Mouse (Mus musculus) gastrocnemius, adult 18-20 months (tissue): ENCODE results near the gene Atp8a2. TPM values are rescaled to one million over a fixed set of nuclear protein-coding genes. Genes with fewer than 3 reads are reported as not detected.
A peak's percentile ranks its signal among the peaks of the same experiment; 100 is the strongest.

ENCODE experiments used
- DNase-seq: peaks from one replicate; pipeline ENCODE4 v3.0.0; 2021; ENCODE audit warnings: low spot score
- total RNA-seq, 2 experiments: library from RNA; stranded (reverse); gene quantifications; 2 replicates each; pipeline ENCODE4 v1.2.3; 2021

Gene Atp8a2
- total RNA-seq, 2 experiments from 2014 or later: 0.64 TPM

DNA sequence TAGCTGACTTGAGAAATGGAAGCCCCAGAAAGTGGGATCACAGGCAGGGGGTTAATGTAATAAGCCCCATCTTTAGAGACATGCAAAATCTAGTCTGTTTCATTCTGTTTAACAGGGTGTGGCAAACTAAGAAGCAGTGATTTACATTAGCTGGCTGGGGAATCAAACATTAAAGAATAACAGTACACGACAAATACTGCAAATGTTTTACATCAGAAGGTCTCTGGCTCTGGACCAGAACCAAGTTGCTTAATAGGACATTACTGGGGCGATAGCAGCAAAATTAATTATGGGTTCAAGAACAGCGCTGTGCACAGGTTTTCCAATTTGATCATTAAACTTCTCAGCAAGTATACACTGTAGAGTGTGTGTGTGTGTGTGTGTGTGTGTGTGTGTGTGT lies 397.5 kb downstream of the Atp8a2 start:
- DNase-seq: no peak

DNA sequence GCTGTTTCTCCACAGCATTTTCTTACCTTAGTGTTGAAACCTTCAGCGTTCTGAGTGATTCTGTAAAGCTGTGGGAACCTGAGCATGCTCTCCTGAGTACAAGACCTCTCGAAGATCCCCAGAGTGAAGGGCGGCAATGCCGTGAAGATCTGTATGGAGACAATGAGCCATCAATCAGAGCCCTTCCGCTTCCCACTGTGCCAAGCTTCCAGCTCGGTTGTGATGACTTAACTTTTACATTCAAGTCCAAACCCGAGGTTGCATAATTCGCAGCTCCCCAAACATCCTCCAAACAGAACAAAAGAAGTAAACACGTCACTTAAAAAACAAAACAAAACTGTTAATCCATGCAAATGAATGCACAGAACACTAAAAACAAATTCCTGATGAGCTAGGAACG lies 403.1 kb downstream of the Atp8a2 start:
- no peak for DNase-seq

DNA sequence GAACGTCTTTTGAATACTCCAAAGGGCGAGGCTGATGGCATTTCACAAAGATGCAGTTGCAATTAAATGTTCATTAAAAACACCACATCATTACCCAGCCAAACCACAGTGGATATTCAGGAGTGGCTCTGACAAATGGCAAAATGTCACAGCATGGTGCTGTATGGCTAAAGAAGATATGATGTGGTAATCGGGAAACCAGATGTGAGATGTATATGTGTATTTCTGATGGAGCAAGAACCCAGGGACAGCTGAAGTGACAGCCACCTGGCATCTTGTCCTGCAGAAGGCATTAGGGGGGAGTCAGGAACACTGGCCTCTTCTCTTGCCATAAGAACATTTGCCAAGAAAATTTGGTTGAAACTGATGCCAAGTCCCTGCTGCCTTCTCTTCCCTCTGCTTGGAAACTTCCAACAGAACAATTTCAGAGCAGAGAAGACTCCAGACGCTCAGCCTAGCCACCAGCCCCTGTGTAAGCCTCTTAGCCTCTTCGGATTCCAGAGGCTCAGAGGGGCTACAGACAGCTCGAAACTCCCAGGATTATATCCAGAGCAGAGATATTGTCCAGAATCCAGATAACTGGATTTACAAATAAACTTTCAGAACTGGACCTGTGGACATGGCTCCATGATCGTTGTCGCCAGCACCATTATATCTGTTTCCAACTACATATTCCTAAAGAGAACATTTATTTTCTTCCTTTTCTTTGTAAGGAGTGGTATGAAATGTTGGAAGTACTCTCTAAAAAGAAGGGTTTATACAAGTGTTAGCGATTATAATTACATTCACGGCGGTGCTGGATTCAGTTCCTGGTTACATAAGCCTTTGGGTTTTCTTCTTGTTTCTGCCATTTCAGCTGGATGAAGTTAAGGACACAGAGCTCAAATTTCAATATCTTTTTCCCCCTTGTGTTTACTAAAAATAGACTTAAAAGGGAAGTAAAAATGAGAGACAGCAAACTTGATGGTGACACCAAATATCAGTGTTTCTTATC lies 413.3 kb downstream of the Atp8a2 start:
- no peak for DNase-seq

DNA sequence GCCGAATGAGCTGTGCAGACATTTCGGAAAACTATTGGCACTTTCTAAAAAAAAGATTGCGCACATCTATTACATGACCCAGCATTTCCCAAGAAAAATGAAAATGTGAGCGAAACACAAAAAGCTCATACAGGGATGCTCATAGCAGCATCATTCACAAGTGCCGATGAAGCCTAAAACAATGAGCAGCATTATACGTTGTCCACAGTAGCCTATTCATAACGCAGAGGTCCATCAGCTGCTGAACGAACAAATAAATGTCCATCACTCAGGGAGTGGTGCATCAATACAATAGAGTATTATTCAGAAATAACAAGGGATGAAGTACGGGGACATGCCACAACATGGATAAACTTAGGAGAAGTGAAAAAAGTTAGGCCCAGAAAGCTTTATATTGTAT lies 416.6 kb downstream of the Atp8a2 start:
- DNase-seq: no peak

DNA sequence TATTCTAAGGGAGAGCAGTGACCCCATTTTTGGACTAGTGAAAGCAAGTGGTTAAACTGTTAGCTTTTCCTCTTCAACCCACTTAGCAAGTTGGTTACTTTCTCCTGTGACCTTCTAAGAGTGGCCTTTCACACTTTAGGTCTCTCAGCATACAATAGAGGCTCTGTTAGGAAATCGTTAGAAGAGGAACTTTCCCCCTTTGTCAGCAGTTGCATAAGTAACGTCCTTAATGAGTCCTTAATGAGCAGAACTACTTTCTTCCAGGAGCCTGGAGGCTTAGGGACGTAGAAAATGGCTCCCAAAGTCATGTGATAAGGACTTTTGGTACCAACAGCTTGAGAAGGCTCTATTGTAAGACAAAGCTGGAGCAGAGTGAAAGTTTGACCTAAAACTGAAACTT lies 434.8 kb downstream of the Atp8a2 start:
- DNase-seq: no peak

DNA sequence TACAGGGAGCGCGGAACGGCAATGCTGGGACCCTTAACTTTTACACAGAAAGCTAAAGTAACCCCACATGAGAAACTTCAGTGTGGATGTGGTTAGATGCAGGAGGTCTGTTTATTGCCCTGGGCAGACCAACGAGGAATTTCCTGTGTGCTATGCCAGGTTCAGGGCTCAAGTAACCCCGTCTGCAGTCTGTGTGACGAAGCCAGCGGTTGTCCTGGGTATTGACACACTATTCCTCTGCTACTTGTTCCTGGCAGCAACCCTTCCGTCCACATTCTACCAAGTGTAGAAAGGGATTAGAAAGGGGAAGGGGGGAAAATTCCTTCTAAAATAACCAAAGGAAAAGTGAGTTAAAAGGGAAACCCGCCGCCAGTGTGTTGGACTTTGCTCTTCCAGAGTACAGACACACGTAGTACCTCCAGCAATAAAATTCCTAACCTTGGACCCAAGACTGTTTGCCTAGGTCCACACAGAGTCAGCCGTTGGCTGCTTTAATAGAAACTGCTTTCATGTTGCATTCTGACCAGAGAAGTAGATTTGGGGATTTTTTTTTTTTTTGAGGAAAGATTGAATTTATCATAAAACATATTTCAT lies 437.0 kb downstream of the Atp8a2 start:
- peak; percentile 71 for DNase-seq

DNA sequence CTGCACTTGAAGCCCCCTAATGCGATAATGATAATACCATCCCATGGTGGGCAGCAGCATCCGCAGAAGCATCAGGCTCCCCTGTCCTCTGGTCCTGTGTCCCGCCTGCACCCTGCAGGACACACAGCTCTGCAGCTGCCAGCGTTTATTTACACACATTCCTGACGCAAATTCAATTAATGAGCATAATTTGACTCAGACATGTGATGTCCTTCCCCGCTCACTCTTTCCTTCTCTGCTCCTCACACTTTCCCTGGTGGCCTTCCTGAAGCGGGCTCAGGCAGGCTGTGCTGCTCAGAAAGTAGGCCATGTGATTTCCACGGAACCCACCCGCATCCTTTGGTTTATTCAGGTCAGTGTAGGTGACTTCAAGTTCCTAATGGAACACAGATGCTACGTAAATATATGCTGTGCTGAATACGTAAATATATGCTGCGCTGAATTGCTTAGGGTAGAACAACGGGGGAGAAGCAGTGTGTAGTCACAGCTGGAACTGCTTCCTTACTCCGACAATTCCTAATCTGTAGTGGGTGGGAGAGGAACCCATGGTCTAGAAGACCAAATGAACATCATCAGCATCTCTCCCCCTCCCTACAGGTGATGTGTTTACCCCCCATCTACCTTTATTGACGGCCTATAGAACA lies 437.7 kb downstream of the Atp8a2 start:
- no peak for DNase-seq

DNA sequence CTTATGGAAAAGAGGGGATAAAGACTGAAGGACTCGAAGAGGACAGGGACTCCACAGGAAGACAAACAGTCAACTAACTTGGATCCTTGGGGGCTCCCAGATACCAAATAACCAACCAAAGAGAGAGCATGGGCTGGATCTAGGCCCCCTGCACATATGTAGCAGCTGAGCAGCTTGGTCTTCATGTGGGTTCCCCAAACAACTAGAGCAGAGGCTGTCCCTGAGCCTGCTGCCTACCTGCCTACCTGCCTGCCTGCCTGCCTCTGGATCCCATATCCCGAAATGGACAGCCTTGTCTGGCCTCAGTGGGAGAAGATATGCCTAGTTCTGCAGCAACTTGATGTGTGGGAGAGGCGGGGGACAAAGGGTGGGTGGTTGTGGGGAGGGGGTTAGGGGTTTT lies 444.6 kb downstream of the Atp8a2 start:
- DNase-seq: no peak

DNA sequence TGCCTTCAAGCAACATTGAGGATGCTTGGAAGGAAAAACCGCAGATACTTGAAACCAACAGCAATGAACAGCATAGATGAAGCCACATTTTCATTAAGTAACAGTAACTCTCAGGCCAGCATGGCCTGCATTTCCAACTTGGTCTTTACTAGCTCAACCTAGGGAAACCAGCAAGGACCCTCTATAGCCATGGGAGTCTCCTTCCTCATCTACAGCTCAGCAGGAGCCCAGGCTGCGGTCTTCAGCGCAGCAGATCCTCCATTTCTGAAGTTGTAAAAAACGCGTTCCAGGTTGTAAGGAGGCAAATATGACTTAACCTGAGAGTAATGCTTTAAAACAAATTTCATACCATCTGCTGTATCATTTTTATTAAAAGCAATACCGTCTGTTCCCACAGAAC lies 447.0 kb downstream of the Atp8a2 start:
- no peak for DNase-seq

DNA sequence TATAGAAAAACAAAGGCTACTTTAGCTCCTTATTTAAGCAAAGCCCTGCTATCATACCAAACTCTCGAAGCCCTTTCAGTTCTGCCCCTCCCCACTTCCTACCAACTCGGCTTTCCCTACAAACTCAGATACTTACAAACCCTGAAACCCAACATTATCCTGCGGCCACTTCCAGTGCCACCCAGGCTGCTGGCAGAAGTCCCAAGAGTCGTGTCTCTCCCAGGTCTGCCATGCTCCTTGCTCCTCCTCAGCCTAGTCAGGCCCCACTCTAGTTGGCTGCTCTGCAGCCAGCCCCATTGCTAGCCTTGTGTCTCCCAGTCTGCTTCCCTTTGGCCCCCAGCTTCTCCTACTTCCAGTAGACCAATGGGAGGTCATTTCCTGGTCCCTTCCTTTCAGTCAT lies 451.3 kb downstream of the Atp8a2 start:
- no peak for DNase-seq

DNA sequence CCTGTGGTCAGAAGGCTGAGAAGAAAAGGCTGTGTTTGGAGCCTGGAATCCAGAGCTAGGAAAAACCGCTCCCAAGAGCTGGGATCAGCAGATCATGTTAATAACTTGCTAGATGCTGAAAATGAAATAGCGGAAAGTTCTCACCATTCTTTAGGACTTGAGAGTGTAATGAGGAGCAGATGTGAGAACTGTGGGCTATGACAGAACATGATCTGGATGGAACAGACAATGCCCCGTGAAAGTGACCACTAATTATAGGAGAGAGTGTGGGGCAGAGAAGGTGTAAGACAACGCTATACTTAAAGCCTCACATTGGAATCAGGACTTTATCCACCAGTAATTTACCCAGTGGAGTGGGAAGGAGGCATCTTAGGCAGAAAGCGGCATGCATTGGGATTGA lies 455.2 kb downstream of the Atp8a2 start:
- DNase-seq: no peak

DNA sequence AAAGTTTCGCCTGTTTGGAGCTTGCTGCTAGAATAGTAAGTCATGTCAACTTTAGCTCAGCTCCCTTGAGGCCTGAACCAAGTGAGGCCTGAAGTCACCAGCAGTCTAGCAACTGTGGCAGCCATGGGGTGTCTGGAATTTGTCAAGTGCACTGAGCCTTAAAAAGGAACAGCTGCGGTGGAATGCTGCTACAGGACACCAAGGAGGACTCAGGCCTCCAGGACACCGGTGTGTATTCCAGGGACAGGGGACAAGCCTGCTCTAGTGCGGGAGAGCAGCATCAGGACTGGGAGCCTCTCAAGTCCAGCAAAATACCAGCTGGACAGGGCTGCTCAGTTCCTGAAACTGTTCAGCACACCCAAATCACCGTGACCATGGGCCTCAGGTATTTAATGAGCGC lies 457.5 kb downstream of the Atp8a2 start:
- DNase-seq: peak; percentile 40

DNA sequence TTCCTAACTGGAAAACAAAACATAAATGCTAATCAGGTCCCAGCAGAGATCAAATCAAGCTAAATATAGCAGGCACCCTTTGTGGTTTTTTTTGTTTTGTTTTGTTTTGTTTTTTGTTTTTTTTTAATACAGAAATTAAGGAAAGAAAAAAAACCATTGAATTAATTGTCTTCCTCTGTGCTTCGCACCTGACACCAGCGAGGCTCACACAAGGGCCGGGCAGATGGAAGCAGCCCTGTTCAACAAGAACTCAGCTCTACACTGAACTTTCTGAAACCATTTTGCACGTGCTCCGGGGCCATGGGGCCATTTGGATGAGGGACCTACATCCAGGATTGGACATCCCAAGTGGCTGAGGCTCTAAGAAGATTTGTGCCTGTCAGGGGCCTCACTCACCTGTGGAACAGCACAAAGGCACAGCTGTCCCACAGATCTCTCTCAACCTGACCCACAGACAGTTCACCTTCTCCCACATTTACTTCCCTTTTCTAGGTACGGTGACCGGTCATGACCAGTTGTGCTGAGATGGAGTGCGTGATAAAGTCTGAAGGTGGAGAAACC lies 459.2 kb downstream of the Atp8a2 start:
- DNase-seq: no peak

DNA sequence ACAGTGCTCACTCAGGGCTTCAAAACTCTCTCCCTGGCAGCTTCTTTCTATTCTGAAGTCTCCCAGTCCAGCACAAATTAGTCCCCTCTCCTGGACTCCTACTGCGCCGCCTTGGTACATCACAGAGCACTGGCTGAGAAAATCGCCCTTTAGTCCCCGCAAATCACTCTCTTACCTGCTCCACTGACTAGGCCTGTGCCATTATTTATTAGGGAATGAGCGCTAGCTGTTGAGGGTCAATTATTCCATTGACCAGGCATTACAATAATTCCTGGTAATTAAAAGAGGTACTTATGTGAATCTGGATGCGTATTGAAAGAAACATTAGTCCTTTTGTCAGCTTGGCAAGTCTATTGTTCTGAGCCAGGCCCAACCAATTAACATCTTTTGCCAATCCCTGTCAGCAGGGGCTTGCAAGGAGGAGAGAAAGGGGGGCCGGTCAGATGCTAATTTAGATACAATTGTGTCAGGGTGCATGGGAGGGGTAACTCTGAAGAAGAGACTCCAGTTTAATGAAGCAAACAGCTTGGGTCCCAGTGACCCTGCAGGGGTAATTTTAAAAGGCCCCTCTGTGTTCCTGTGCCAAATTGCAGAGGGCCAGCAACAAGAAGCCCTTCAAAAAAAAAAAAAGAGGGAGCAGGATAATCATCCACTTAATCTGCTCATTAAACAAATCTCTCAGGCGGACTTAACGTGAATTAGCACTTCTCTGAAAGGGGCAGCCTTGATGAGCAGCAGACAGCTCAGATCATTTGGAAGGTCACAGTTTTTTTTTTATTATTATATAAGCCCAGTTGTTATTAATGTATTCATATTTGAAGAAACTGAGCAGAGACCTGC lies 459.9 kb downstream of the Atp8a2 start:
- no peak for DNase-seq

DNA sequence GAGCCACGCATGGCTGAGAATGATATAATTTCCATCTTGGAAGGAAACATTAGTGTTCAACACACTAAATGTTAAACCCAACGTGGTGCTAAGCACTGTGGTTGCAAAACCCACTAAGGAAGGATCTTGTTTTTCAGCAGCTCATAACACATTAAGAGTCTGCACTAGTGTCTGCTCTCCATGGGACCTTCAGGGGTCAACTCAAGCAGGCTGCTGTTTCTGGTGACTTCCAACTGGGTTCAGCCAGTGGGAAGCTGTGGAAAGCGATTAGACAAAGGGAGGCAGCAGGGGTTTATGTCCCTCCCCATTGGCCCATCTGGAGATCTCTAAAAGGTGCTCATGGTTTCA lies 467.0 kb downstream of the Atp8a2 start:
- DNase-seq: no peak

DNA sequence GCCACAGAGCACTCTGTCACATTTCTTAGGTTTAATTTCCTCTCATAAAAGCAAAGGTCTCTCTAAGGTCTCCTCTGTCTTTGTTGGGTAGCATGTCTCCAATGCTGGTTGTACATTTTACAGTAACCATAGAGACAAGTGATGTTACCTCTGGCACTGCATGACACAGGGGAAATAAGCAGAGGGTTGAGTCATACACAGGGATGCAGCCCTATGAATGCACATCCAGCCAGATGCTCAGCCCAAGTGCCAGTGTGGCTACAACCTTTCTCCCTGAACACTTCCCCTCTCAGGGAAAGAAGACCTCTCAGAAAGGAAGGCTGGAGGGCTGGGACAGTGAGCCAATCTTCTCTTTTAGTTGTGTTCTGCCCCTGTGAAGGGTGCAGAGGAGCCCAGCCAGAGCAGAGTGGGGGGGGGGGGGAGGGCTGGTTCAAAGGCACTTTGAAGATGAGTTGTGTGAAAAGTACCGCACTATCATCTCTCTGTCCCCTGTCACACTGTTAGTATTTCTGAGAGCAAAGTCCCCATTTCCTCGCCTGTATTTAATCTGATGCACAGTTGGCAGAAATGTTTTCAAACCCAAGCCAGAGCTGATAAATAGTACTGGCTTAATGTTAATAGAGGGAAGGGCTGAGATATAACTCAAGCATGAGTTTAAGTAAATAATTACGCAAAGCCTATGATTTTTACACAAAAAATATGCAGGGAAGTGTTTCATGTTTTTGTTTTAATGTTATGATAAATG lies 467.5 kb downstream of the Atp8a2 start:
- DNase-seq: no peak

DNA sequence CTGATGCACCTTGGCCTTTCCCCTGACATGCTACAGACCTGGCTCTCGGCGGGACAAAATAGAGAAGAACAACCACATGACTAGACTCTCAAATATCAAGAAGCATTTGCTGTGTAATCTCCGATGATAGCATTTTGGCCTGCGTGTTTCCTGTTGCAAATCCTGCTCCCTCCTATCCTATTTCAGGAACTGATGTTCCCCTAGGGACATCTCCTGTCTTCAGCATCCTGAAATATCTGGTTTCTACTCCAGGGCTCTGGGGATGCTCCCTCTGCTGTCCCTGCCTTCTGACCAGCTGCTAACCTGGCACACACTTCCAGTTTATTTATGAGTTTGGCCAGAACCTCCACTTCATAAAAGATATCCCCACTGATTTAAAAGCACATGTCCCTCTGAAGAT lies 470.0 kb downstream of the Atp8a2 start:
- DNase-seq: peak; percentile 79

DNA sequence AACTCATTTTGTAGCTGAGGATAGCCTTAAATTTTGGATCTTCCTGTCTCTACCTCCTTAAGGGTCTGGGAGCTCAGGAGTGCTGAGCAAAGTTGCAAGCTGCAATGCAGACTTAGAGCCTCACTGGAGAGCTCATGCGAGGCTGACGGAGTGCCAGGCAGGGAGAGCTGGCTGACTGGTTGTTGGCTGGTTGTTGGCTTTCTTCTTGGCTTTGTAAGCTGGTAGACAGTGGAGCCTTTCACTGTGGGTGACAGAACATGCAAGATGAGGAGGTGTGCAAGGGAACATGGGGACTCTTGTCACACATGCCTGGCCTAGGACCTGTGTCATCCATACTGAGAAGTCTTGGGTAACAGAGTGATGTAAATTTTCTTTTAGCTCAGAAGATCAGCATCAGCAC lies 473.8 kb downstream of the Atp8a2 start:
- no peak for DNase-seq

DNA sequence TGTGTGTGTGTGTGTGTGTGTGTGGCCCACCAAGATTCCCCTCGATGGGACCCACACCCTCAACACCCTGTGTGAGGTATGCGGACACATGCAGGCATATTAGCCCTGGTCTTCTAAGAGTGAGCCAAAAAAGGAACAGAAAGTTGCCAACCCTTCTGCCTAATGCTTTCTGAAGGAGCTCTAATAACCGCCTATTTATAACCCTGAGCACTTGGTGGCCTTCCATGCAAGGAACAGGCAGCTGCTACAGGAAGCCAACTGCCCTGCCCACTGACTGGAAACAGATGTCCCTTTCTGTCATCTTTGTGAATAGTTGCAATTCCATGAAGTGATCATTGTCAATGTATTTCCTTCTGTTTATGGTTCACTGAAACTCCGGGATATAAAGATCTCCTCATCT lies 475.0 kb downstream of the Atp8a2 start:
- DNase-seq: peak; percentile 77

DNA sequence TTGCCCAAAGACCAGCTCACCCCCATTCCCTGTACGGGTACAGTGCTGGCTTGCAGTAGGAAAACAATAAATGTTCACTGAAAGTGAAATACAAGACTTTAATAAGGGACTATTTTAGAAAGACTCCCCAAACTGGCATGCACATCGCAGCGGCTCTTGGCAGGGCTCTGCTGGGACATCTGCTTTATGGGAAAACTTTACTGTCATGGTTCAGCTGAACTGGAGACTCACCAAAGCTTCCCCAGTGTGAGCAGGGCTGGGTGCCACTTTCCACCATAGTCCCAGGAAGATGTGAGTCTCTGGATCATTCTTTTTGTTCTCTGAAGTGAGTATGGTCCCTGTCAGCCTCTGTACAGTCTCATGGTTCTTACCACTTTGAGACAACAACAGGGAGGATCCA lies 475.6 kb downstream of the Atp8a2 start:
- DNase-seq: no peak

DNA sequence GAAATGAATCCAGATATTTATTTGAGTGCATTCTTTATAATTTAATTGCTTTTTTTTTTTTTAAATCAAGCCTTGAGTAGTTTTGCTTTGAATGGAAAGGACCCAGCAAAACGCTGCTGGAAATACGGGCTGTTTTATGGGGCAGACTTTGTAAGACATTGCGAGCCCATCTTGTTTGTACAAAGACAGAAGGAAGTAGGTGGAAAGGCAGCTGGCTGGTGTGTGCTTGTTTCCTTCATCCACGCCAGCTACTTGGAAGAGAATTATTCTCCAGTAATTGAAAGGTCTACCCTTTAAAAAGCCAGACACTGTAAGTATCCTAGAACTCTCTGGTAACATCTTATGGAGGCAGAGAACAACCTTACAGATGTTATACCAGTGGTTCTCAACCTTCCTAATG lies 476.6 kb downstream of the Atp8a2 start:
- no peak for DNase-seq
